Mouse (Mus musculus) testis, postnatal 10 days (tissue): ENCODE results near the gene Il12a.

Source experiments
- DNase-seq: peaks from one replicate; pipeline ENCODE4 v3.0.0; 2021; ENCODE audit warnings: low spot score

Il12a gene

GRCm38 (mm10) chr3:68690344-68690743, at the start of gene Il12a:
TSS of gene Il12a (plus strand) at chr3:68690644.
- no peak for DNase-seq

- DNase-seq = no peak
These were observed 47.5 kb upstream of the Il12a start for GRCm38 (mm10) chr3:68642935-68643334.

GRCm38 (mm10) chr3:68646387-68647130, 43.9 kb upstream of the Il12a start:
- peak; percentile 45 for DNase-seq

- no peak for DNase-seq
These were observed 43.2 kb upstream of the Il12a start for GRCm38 (mm10) chr3:68647282-68647681.

GRCm38 (mm10) chr3:68650251-68650650, 40.2 kb upstream of the Il12a start:
- DNase-seq = no peak

GRCm38 (mm10) chr3:68656607-68657352, 33.7 kb upstream of the Il12a start:
- DNase-seq = no peak

- DNase-seq = no peak
These were observed 32.7 kb upstream of the Il12a start for GRCm38 (mm10) chr3:68657589-68658245.

GRCm38 (mm10) chr3:68659996-68660395, 30.4 kb upstream of the Il12a start:
- DNase-seq = no peak

GRCm38 (mm10) chr3:68660538-68660937, 29.9 kb upstream of the Il12a start:
- no peak for DNase-seq

- no peak for DNase-seq
These were observed 28.1 kb upstream of the Il12a start for GRCm38 (mm10) chr3:68662386-68662785.

GRCm38 (mm10) chr3:68664337-68664736, 26.1 kb upstream of the Il12a start:
- DNase-seq = no peak

- no peak for DNase-seq
These were observed 24.1 kb upstream of the Il12a start for GRCm38 (mm10) chr3:68666377-68666776.

- DNase-seq = no peak
These were observed 22.6 kb upstream of the Il12a start for GRCm38 (mm10) chr3:68667852-68668251.

- DNase-seq = no peak
These were observed 20.9 kb upstream of the Il12a start for GRCm38 (mm10) chr3:68669418-68669974.

GRCm38 (mm10) chr3:68674721-68675120, 15.7 kb upstream of the Il12a start:
- DNase-seq = no peak

- no peak for DNase-seq
These were observed 15.1 kb upstream of the Il12a start for GRCm38 (mm10) chr3:68675216-68675835.

GRCm38 (mm10) chr3:68675980-68676678, 14.3 kb upstream of the Il12a start:
- DNase-seq = no peak

GRCm38 (mm10) chr3:68676831-68677303, 13.6 kb upstream of the Il12a start:
- DNase-seq = no peak

GRCm38 (mm10) chr3:68678805-68679585, 11.4 kb upstream of the Il12a start:
- DNase-seq = no peak

- DNase-seq = no peak
These were observed 6.9 kb upstream of the Il12a start for GRCm38 (mm10) chr3:68683579-68683978.

GRCm38 (mm10) chr3:68684207-68684606, 6.2 kb upstream of the Il12a start:
- DNase-seq = no peak
